Mouse (Mus musculus) E14TG2a.4 (cell line): ENCODE data around the gene Olfr1441.

ENCODE experiments used
- H3K27me3 ChIP-seq: 2 replicates; pipeline ENCODE4 v1.6.1; 2014; ENCODE audit warnings: low read length, control low read depth; ENCODE audit not compliant: insufficient read depth
- H3K36me3 ChIP-seq: 2 replicates; pipeline ENCODE4 v1.6.1; 2014; ENCODE audit warnings: low read length, control low read depth; ENCODE audit not compliant: insufficient read depth
- H3K4me1 ChIP-seq: replicated peaks from 2 replicates; pipeline ENCODE4 v1.6.1; 2014; ENCODE audit warnings: low read depth, low read length, control low read depth
- H3K4me3 ChIP-seq: replicated peaks from 2 replicates; pipeline ENCODE4 v1.5.1; 2014; ENCODE audit warnings: mild to moderate bottlenecking, low read length
- H3K9me3 ChIP-seq: 2 replicates; pipeline ENCODE4 v1.6.1; 2014; ENCODE audit warnings: low read length, control low read depth
- CTCF ChIP-seq: conservative IDR thresholded peaks from 2 replicates; pipeline ENCODE4 v1.5.1; 2014; ENCODE audit warnings: low read length
- NANOG ChIP-seq: IDR thresholded peaks from 2 replicates; pipeline ENCODE4 v1.6.1; 2014; ENCODE audit warnings: borderline replicate concordance, low read length, mixed read lengths
- POU5F1 ChIP-seq: IDR thresholded peaks from 2 replicates; pipeline ENCODE4 v1.6.1; 2014; ENCODE audit warnings: low read length, borderline replicate concordance

Gene Olfr1441

GRCm38 (mm10) chr19:12457401-12458066 is 40.3 kb downstream of the Olfr1441 start:
- Histone ChIP-seq H3K4me1 (0 out of 2 replicates have a peak, but pooled peaks cover 7% of the 10 kb centered on the region), H3K27me3 (no peaks in the 10 kb centered on the region), H3K9me3 (peaks cover 50% of the 10 kb centered on the region), H3K36me3 (no peaks in the 10 kb centered on the region), H3K4me3 (no peak overlapping the region)
- TF ChIP-seq CTCF (no peak), POU5F1 (no peak), NANOG (no peak)

DNA sequence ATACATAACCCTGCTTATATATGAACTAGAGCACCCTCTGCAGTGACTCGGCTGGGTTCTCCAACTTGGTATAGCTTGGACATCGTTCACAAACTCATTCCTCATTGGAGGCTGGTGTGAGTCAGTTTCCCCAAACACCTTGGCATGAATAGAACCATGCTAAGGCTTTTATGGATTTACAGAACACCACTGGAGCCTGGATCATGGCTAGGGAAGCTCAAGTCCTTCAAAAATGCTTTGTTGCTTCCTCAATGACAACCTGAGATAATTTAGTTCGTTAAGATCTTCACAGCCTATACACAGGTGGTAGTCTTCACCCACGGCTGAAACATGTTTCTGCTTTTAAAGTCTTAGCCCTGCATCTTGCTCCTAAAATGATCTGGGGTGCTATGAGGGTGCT is 42.3 kb downstream of the Olfr1441 start:
- H3K9me3 ChIP-seq, result peaks cover 54% of the 10 kb centered on the region
- no peak overlapping the region for H3K4me3 ChIP-seq
- peaks cover 23% of the 10 kb centered on the region for H3K4me1 ChIP-seq
- no peaks in the 10 kb centered on the region for H3K36me3 ChIP-seq
- TF ChIP-seq NANOG (no peak), CTCF (no peak), POU5F1 (no peak)
- H3K27me3 ChIP-seq, result no peaks in the 10 kb centered on the region

DNA sequence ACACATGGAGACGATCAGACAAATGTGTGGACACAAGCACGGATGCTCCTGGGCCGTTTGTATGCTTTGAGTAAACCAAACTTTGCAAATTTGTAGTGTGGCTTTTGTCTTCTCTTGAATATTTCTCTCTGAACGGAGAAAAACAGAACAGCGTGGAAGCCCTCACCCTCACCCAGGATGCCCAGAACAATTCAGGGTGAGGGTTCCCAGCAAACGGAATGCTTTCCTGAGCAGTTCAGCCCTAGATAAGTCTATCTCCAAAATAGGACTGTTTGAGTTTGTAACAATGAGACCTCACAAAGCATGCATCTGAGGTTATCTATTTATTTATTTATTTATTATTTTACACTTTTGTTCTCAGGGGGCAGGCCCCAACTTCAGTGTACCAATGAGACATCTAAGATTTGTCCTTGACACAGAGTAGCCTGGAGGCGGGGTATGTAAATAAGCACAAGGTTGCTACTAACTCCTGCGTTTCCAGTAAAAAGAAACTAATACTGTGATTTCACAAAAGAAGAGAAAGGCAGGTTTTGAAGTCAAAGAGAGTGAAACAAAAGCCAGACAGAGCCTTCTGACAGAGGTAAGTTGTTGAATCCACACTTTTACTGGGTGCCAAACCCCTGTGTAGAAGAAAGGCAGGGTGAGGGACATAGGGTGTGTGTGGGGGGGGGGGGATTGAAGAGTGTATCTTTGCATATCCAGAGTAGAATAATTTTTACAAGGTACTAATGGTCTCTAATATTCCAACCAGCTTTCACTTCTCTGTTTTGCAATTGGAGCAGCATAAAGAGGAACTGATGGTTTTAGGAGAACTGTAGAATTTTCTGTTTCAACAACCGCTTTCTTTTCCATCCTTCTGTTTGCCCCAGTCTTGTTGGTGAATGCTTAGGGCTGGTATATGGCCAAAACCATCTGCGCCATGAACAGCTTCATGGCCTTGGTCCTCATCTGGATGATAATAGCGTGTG is 43.3 kb downstream of the Olfr1441 start, which contains the start of gene Mpeg1:
Gene Mpeg1 (plus strand): TSS at position 498 of the 968 bp plus-strand sequence.
- peaks cover 46% of the 10 kb centered on the region for H3K9me3 ChIP-seq
- no peak for TF ChIP-seq POU5F1
- TF ChIP-seq NANOG, result no peak
- no peak for TF ChIP-seq CTCF
- no peaks in the 10 kb centered on the region for H3K27me3 ChIP-seq
- no peak within 1 kb of the TSS for H3K4me3 ChIP-seq
- peaks cover 25% of the 10 kb centered on the region for H3K4me1 ChIP-seq
- no peaks in the 10 kb centered on the region for H3K36me3 ChIP-seq

- Histone ChIP-seq H3K4me3 (no peak overlapping the region), H3K36me3 (no peaks in the 10 kb centered on the region), H3K27me3 (no peaks in the 10 kb centered on the region), H3K9me3 (peaks cover 28% of the 10 kb centered on the region), H3K4me1 (peaks cover 29% of the 10 kb centered on the region)
- TF ChIP-seq NANOG (no peak), CTCF (no peak), POU5F1 (no peak)
Observed at GRCm38 (mm10) chr19:12462851-12463721, 45.9 kb downstream of the Olfr1441 start.

DNA sequence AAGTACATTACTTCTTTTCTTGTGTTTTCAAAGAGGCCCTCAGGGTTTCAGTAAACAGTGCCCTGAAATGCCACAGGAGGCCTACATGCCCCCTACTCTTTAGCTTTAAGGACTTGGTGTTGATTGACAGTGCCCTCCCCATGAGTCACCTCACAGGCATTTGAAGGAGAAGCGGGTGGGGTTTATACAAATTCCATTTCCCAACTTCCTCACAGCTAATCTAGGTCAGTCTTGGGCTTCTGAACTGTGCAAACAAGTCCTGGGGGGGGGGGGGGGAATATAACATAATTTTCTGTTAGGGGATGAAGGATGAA is 46.4 kb downstream of the Olfr1441 start:
- H3K4me3 ChIP-seq, result no peak overlapping the region
- H3K27me3 ChIP-seq, result no peaks in the 10 kb centered on the region
- H3K36me3 ChIP-seq, result no peaks in the 10 kb centered on the region
- TF ChIP-seq POU5F1, result no peak
- peaks cover 27% of the 10 kb centered on the region for H3K9me3 ChIP-seq
- peaks cover 29% of the 10 kb centered on the region for H3K4me1 ChIP-seq

DNA sequence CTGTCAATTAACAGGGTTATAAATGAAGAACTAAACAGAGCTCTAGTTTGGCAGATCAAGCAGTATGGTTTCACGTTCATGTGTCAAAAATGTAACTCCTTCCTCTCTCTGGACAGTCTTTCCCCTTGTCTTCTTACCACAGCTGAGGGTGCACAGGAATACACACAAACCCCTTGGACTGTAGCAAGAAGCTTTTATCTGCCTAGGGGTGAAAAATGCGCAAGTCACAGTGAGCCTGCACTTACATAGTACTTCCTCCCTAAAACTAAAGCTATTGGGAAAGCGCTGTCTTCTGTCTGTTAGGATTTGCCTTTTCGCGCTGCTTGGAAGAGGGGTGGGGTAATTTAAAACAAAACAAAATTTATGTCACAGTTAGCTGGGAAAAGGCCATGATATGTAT is 46.9 kb downstream of the Olfr1441 start:
- H3K4me1 ChIP-seq, result peaks cover 29% of the 10 kb centered on the region
- no peak overlapping the region for H3K4me3 ChIP-seq
- H3K36me3 ChIP-seq, result no peaks in the 10 kb centered on the region
- peaks cover 27% of the 10 kb centered on the region for H3K9me3 ChIP-seq
- no peaks in the 10 kb centered on the region for H3K27me3 ChIP-seq
- no peak for TF ChIP-seq NANOG
- TF ChIP-seq POU5F1, result no peak
- TF ChIP-seq CTCF, result no peak

DNA sequence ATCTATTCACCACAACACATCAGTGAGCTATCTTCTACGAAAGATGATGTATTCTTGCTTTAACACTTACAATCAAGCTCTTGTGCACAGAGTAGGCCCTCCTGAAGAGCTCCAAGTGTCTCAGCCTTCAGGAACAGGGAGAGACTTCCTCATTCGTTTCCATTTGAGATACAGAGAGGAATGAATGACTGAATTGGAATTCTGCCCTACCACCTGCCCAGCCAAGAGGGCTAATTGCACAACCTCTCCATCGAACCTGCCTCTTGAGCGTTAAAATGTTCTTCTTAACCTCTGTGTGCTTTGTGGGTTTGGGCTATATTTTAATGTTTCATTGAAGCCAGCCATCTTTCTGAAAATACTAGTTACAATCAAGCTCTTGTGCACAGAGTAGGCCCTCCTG is 47.4 kb downstream of the Olfr1441 start:
- H3K27me3 ChIP-seq, result no peaks in the 10 kb centered on the region
- TF ChIP-seq POU5F1 (no peak), CTCF (no peak), NANOG (no peak)

GRCm38 (mm10) chr19:12465530-12466144 is 48.4 kb downstream of the Olfr1441 start:
- H3K4me1 ChIP-seq, result peaks cover 28% of the 10 kb centered on the region
- H3K27me3 ChIP-seq, result no peaks in the 10 kb centered on the region
- H3K4me3 ChIP-seq, result no peak overlapping the region
- no peaks in the 10 kb centered on the region for H3K36me3 ChIP-seq
- peaks cover 27% of the 10 kb centered on the region for H3K9me3 ChIP-seq
- TF ChIP-seq NANOG (no peak), CTCF (no peak), POU5F1 (no peak)

More for the DNA sequence above, 47.4 kb downstream of the Olfr1441 start:
- peaks cover 29% of the 10 kb centered on the region for H3K4me1 ChIP-seq
- H3K36me3 ChIP-seq, result no peaks in the 10 kb centered on the region
- H3K9me3 ChIP-seq, result peaks cover 27% of the 10 kb centered on the region
- H3K4me3 ChIP-seq, result no peak overlapping the region
